Mouse (Mus musculus): ENCODE measurements around the gene Ildr1. TPM values are rescaled to one million over a fixed set of nuclear protein-coding genes. Genes with fewer than 3 reads are reported as not detected.

Gene Ildr1
- 1 to 10 TPM; 3.0 to 3.2 TPM for total RNA-seq (2023)

DNA sequence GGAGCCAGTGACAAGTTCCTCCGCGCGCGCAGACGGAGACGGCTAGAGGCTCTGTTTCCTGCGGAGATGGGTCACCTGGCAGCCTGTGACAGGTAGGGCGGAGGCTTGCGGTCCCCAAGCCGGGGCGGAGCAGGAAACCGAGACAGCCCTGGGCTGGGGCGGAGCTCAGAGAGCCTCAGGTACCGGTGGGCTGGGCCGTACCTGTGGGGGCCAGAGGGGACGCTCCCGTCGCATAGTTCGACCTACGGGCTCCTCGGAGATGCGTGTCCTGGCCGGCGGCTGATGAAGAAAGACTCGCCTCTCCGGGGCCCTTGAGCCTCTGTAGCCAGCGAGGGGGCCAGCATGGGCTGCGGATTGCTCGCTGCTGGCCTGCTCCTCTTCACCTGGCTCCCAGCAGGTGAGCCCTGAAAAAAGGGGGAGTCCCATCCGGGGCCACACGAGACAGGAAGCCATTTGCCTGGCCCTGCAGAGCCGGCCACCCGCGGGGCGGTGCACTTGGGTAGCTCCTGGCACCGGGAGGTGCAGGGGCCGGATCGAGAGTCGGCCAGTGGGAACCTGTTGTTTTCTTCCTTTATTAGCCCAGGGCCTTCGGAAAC is at the start of gene Ildr1:
Gene Ildr1, plus strand, starts transcription at position 161 of the 596 bp plus-strand sequence.

DNA sequence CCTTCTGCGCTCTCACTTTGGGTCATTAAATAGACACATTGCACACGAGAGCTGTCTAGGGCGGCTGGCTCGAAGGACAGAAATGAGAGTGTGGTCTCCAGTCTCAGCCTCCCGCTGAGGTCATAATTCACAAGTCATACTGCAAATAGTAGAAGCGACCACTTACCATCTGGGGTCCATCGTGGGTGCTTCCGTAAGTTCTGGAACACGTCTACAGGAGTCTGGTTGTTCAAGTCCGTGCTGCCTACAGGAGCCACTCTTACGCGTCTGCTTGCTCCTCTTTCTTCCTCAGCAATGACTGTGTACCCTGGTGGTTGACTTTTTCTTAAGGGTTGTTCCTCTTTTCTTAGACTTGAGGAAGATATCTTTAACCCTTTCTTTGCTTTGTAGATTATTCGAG is 28.0 kb upstream of the Ildr1 start, which contains the start of gene Cd86:
Gene Cd86, minus strand, starts transcription at position 300 of the 400 bp plus-strand sequence.

Other genes starting within 250 kb of the Ildr1 start
- not detected for gene Stfa3, start 238.6 kb upstream of the Ildr1 start, total RNA-seq (2023)
- gene Casr, start 131.8 kb upstream of the Ildr1 start, total RNA-seq (2023) = not detected
- gene Cd86, start 27.9 kb upstream of the Ildr1 start, total RNA-seq (2023) = 100 to 1,000 TPM; 187 to 206 TPM
- gene Slc15a2, start 91.0 kb downstream of the Ildr1 start, total RNA-seq (2023) = 10 to 100 TPM; 24.7 to 32.9 TPM
- gene Iqcb1, start 134.4 kb downstream of the Ildr1 start, total RNA-seq (2023) = 10 to 100 TPM; 11.6 to 12.8 TPM
- gene Eaf2, start 181.0 kb downstream of the Ildr1 start, total RNA-seq (2023) = 1 to 10 TPM; 2.0 to 3.0 TPM
- 10 to 100 TPM; 39.1 to 42.7 TPM for gene Golgb1, start 181.2 kb downstream of the Ildr1 start, total RNA-seq (2023)
- gene Hcls1, start 241.0 kb downstream of the Ildr1 start, total RNA-seq (2023) = 100 to 1,000 TPM; 424 to 435 TPM

All from monocyte, adult 59 days (primary cell).